Comparison of ENCODE assay signal across 23 mouse cellular contexts in genomic region chr9:14056410-14057172, GRCm38 (mm10).
DNase-seq lines count a peak whose midpoint lies in the region; ATAC-seq and TF ChIP-seq lines count a peak whose summit lies in the region.
"Had no signal": no experiment of that assay in that cellular context is flagged by ENCODE, and none has a peak within 500 bp of the region (broad histone marks: within the 10 kb centered on the region; RNA-seq: fewer than 3 reads in every experiment).

No protein-coding gene starts in this region.

- no peak overlapping the region for H3K4me2 ChIP-seq in kidney, embryonic 15.5 days
- no peak overlapping the region for H3K4me2 ChIP-seq in stomach, embryonic 15.5 days
- H3K4me2 ChIP-seq: forebrain, embryonic 13.5 days; hindbrain, embryonic 12.5 days; hindbrain, embryonic 15.5 days had no signal

- peaks cover 29% of the 10 kb centered on the region for H3K4me1 ChIP-seq in kidney, embryonic 15.5 days
- no peaks in the 10 kb centered on the region; the same call in 1 of the 2 replicates for H3K4me1 ChIP-seq in stomach, embryonic 15.5 days

- H3K27ac ChIP-seq in kidney, embryonic 15.5 days = no peak overlapping the region
- peak overlapping the region; percentile 31 for H3K27ac ChIP-seq in stomach, embryonic 15.5 days
- no peak overlapping the region for H3K27ac ChIP-seq in gastrocnemius, adult 2 months
- H3K27ac ChIP-seq: forebrain, embryonic 13.5 days; heart, adult 2 months; heart, embryonic 10.5 days; hindbrain, embryonic 12.5 days; hindbrain, embryonic 15.5 days had no signal

- no peak for TF ChIP-seq CTCF in gastrocnemius, adult 2 months (IDR thresholded peaks at IDR 0.05)

- WGBS in kidney, embryonic 15.5 days = 81% methylated on average over 10 of the region's 10 CpGs
- WGBS in stomach, embryonic 15.5 days = 62% methylated on average over 10 of the region's 10 CpGs

- no peaks in the 10 kb centered on the region for H3K9me3 ChIP-seq in kidney, embryonic 15.5 days (replicated peaks)
- no peaks in the 10 kb centered on the region for H3K9me3 ChIP-seq in stomach, embryonic 15.5 days
- H3K9me3 ChIP-seq: forebrain, embryonic 10.5 days; forebrain, embryonic 13.5 days; heart, embryonic 10.5 days; hindbrain, embryonic 12.5 days; hindbrain, embryonic 15.5 days had no signal

- no peaks in the 10 kb centered on the region for H3K27me3 ChIP-seq in kidney, embryonic 15.5 days
- no peaks in the 10 kb centered on the region for H3K27me3 ChIP-seq in stomach, embryonic 15.5 days (replicated peaks)
- H3K27me3 ChIP-seq: forebrain, embryonic 13.5 days; hindbrain, embryonic 12.5 days; hindbrain, embryonic 15.5 days; Patski had no signal

- ATAC-seq in kidney, embryonic 15.5 days (replicated peaks; ENCODE audit: low FRiP score) = no peak
- ATAC-seq in stomach, embryonic 15.5 days (ENCODE audit: insufficient read depth, low FRiP score, low read depth) = peak; percentile 7; the same call in 1 of the 2 replicates
- ATAC-seq: forebrain, embryonic 13.5 days; forebrain, embryonic 16.5 days; Patski had no signal

- no peak overlapping the region for H3K9ac ChIP-seq in kidney, embryonic 15.5 days
- H3K9ac ChIP-seq in stomach, embryonic 15.5 days = no peak overlapping the region
- H3K9ac ChIP-seq: forebrain, embryonic 13.5 days; hindbrain, embryonic 12.5 days; hindbrain, embryonic 15.5 days had no signal

- intact Hi-C loops in gastrocnemius, adult 2 months (cut with DNase I) = no loop called here

- peak; percentile 4 for DNase-seq in kidney, postnatal 10 days
- DNase-seq in A20 (ENCODE audit: low read depth, low spot score) = peak; percentile 74
- DNase-seq in NIH3T3 (ENCODE audit: low read depth) = peak; percentile 24
- DNase-seq in spleen, postnatal 14 days (ENCODE audit: low spot score in 2 of 2) = no peak
- no peak for DNase-seq in gastrocnemius, adult 2 months
- DNase-seq in thymus, postnatal 36 days = no peak
- DNase-seq: adrenal gland, postnatal 10 days; adrenal gland, postnatal 36 days; B cell, adult 2 months; cerebellum, adult 18-20 months; cerebellum, adult 9-10 months; cerebellum, postnatal 14 days; gastrocnemius, postnatal 14 days; heart, adult 2 months had no signal

- no peaks in the 10 kb centered on the region for H3K36me3 ChIP-seq in kidney, embryonic 15.5 days
- no peaks in the 10 kb centered on the region for H3K36me3 ChIP-seq in stomach, embryonic 15.5 days
- H3K36me3 ChIP-seq: forebrain, embryonic 10.5 days; heart, embryonic 10.5 days; hindbrain, embryonic 12.5 days; hindbrain, embryonic 15.5 days had no signal

- H3K4me3 ChIP-seq in kidney, embryonic 15.5 days (replicated peaks) = no peak overlapping the region
- H3K4me3 ChIP-seq in stomach, embryonic 15.5 days (replicated peaks) = no peak overlapping the region
- H3K4me3 ChIP-seq in gastrocnemius, adult 2 months = no peak overlapping the region
- H3K4me3 ChIP-seq: forebrain, embryonic 10.5 days; forebrain, embryonic 13.5 days; heart, adult 2 months; heart, embryonic 10.5 days; hindbrain, embryonic 12.5 days; hindbrain, embryonic 15.5 days had no signal

Comparison
In these comparisons a context has a peak if more than half of its experiments do, and no peak if none do; other contexts are left out.
1. DNase-seq: peak in kidney, postnatal 10 days (single experiment), A20 (single experiment) and NIH3T3 (single experiment); none in spleen, postnatal 14 days (0 of 2), gastrocnemius, adult 2 months (single experiment) and thymus, postnatal 36 days (0 of 2).